Mouse (Mus musculus) forebrain, postnatal 0 days (tissue): Measurements from ENCODE around the gene Mfsd5. TPM values are rescaled to one million over a fixed set of nuclear protein-coding genes. Genes with fewer than 3 reads are reported as not detected.
A peak's percentile ranks its signal among the peaks of the same experiment; 100 is the strongest.

Experiments
- ATAC-seq: fragments of 200-750 bp; cut with Nextera tagmentation; 2 replicates; pipeline ENCODE4 v1.8.0; 2017; ENCODE audit warnings: mild to moderate bottlenecking, moderate library complexity
- DNase-seq: peaks from one replicate; pipeline ENCODE4 v3.0.0-alpha.2; 2015
- H3K27ac ChIP-seq: fragments of 300-500 bp; sonication (generic); 2 replicates; pipeline ENCODE4 v1.5.1; 2014; ENCODE audit warnings: low read depth, mild to moderate bottlenecking, antibody characterized with exemption, low read length, moderate library complexity, mixed read lengths
- H3K27me3 ChIP-seq: fragments of 300-500 bp; sonication (generic); 2 replicates; pipeline ENCODE4 v1.6.1; 2014; ENCODE audit warnings: mild to moderate bottlenecking, low read length, mixed read lengths; ENCODE audit not compliant: insufficient read depth
- H3K36me3 ChIP-seq: fragments of 300-500 bp; sonication (generic); 2 replicates; pipeline ENCODE4 v1.6.1; 2014; ENCODE audit warnings: mild to moderate bottlenecking, moderate library complexity; ENCODE audit not compliant: insufficient read depth
- H3K4me1 ChIP-seq: fragments of 300-500 bp; sonication (generic); 2 replicates; pipeline ENCODE4 v1.6.1; 2014; ENCODE audit warnings: antibody characterized with exemption; ENCODE audit not compliant: insufficient read depth
- H3K4me2 ChIP-seq: fragments of 300-500 bp; sonication (generic); 2 replicates; pipeline ENCODE4 v1.6.1; 2014; ENCODE audit warnings: low read depth, mild to moderate bottlenecking, moderate library complexity
- H3K4me3 ChIP-seq: fragments of 300-500 bp; sonication (generic); 2 replicates; pipeline ENCODE4 v1.5.1; 2014; ENCODE audit warnings: low read depth, low read length, mixed read lengths
- H3K9ac ChIP-seq: fragments of 300-500 bp; sonication (generic); 2 replicates; pipeline ENCODE4 v1.6.1; 2014; ENCODE audit warnings: mild to moderate bottlenecking
- H3K9me3 ChIP-seq: fragments of 300-500 bp; sonication (generic); 2 replicates; pipeline ENCODE4 v1.6.1; 2016; ENCODE audit warnings: low read length
- CTCF ChIP-seq: sonication (generic); IDR thresholded peaks from 2 replicates; pipeline ENCODE4 v1.5.1; 2016; ENCODE audit warnings: antibody characterized with exemption, control low read depth, low read depth
- WGBS: fragments of 180-500 bp; shearing (Covaris S2); extraction: QIAGEN DNeasy Blood & Tissue Kit; methylation state at CpG from one replicate; pipeline ENCODE4 v1.1.7; 2014; 5-methylcytosine and 5-hydroxymethylcytosine counted together
- polyA plus RNA-seq: library from polyadenylated mRNA; unstranded; fragments of >200 nt; fragmentation: Nextera tagmentation; extraction: Ambion mirVana; gene quantifications from 2 replicates; pipeline ENCODE4 v1.2.1, GENCODE M21; 2015
- total RNA-seq: library from RNA; depleted of rRNA; stranded (reverse); fragments of >200 nt; gene quantifications from 2 replicates; pipeline ENCODE4 v1.2.3, GENCODE M21; 2014

Mfsd5 gene
- total and polyA plus RNA-seq, 2 experiments from 2014 or later, result 39.3 to 63.7 TPM

GRCm38 (mm10) chr15:102308717-102309116 lies 29.5 kb downstream of the Mfsd5 start:
- Histone ChIP-seq H3K4me3 (no peak overlapping the region), H3K36me3 (no peaks in the 10 kb centered on the region), H3K27me3 (no peaks in the 10 kb centered on the region), H3K9me3 (no peaks in the 10 kb centered on the region), H3K4me2 (no peak overlapping the region), H3K4me1 (no peaks in the 10 kb centered on the region), H3K9ac (no peak overlapping the region), H3K27ac (no peak overlapping the region)
- ATAC-seq (no peak), DNase-seq (no peak)
- no peak for TF ChIP-seq CTCF
- 87% methylated on average over 9 of the region's 9 CpGs for WGBS

DNA sequence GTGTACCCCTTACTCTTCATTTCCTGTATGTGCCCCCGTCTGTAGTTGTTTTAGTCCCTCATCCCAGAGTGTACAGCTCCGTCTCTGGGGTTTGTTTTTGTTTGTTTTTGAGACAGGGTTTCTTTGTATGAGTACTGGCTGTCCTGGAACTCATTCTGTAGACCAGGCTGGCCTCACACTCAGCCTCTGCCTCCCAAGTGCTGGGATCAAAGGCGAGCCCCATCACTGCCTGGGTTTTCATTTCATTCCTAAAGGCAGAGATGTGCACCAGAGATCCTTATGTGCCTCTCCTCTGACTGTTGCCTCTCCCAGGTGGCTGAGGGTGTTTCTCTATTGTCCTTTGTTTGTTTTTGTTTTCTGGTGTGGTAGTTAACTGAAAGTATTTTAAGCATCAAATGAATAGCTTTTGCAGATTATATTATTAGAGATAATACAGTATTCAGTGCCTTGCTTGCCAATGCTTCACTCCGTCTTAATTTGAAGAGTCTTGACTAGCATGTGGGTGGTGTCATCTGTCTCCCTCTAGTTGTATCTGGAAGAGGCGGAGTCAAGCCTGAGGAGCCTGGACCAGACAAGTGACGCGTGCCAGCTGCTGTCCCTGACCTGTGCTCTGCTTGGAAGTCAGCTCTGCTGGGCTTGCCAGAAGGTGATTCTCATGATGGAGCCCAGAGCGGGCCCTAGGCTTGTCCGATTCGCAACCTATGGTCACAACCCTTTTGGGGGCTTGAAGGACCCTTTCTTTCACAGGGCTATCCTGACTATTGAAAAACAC lies 31.0 kb downstream of the Mfsd5 start:
- H3K4me2 ChIP-seq, result no peak overlapping the region
- WGBS, result 86% methylated on average over 10 of the region's 10 CpGs
- TF ChIP-seq CTCF, result no peak
- H3K4me1 ChIP-seq, result no peaks in the 10 kb centered on the region
- no peaks in the 10 kb centered on the region for H3K27me3 ChIP-seq
- H3K4me3 ChIP-seq, result no peak overlapping the region
- no peaks in the 10 kb centered on the region for H3K36me3 ChIP-seq
- no peaks in the 10 kb centered on the region for H3K9me3 ChIP-seq
- H3K27ac ChIP-seq, result no peak overlapping the region
- no peak overlapping the region for H3K9ac ChIP-seq
- ATAC-seq (no peak), DNase-seq (no peak)

- Histone ChIP-seq H3K9ac (no peak overlapping the region), H3K9me3 (no peaks in the 10 kb centered on the region), H3K27ac (no peak overlapping the region), H3K36me3 (no peaks in the 10 kb centered on the region), H3K4me1 (no peaks in the 10 kb centered on the region), H3K4me2 (no peak overlapping the region), H3K27me3 (no peaks in the 10 kb centered on the region), H3K4me3 (no peak overlapping the region)
- no peak for DNase-seq
- ATAC-seq, result no peak
- no peak for TF ChIP-seq CTCF
These were observed 32.2 kb downstream of the Mfsd5 start for GRCm38 (mm10) chr15:102311489-102311888.

GRCm38 (mm10) chr15:102315292-102315691 lies 36.0 kb downstream of the Mfsd5 start:
- no peak overlapping the region for H3K4me3 ChIP-seq
- H3K4me1 ChIP-seq, result no peaks in the 10 kb centered on the region
- no peak for TF ChIP-seq CTCF
- H3K27ac ChIP-seq, result no peak overlapping the region
- no peak overlapping the region for H3K4me2 ChIP-seq
- H3K9ac ChIP-seq, result no peak overlapping the region
- no peaks in the 10 kb centered on the region for H3K27me3 ChIP-seq
- no peaks in the 10 kb centered on the region for H3K36me3 ChIP-seq
- ATAC-seq (no peak), DNase-seq (no peak)
- H3K9me3 ChIP-seq, result no peaks in the 10 kb centered on the region
- WGBS, result 94% methylated on average over 8 of the region's 8 CpGs

GRCm38 (mm10) chr15:102316263-102316662 lies 37.0 kb downstream of the Mfsd5 start:
- no peaks in the 10 kb centered on the region for H3K9me3 ChIP-seq
- H3K9ac ChIP-seq, result no peak overlapping the region
- H3K27ac ChIP-seq, result no peak overlapping the region
- no peaks in the 10 kb centered on the region for H3K36me3 ChIP-seq
- 88% methylated on average over 6 of the region's 6 CpGs for WGBS
- no peak overlapping the region for H3K4me2 ChIP-seq
- ATAC-seq (no peak), DNase-seq (peak; percentile 45)
- no peaks in the 10 kb centered on the region for H3K4me1 ChIP-seq
- no peak overlapping the region for H3K4me3 ChIP-seq
- H3K27me3 ChIP-seq, result no peaks in the 10 kb centered on the region
- TF ChIP-seq CTCF, result peak; percentile 69

DNA sequence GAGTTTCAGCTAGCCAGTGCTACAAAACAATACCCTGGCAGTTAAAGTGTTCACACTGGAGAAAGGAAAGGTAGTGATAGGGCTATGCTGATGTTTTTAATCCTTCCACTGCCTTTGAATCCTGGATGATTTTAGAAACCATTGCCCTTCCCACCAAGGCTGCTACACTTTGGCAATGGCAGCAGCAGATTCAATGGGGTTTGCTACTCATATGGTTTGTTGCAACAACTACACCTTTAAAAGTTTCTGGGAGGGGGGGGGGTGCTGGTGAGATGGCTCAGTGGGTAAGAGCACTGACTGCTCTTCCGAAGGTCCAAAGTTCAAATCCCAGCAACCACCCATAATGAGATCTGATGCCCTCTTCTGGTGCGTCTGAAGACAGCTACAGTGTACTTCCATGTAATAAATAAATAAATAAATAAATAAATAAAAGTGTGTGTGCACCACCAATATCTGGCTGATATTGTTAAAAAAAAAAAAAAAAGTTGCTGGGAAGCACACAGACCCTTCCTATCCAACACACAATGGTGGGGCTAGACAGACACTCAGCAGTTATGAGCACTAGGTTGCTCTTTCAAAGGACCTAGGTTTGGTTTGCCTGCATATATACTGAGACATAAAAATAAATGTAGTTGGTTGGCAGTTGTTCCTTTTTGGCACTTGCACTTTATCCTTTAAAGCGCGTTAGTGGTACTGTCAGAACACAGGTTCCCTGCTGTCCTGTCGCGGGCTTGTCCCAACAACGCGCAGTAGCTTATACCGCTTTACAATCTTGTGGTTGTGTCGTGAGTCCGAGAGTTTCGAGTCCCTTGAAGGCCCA lies 45.6 kb downstream of the Mfsd5 start:
- Histone ChIP-seq H3K9me3 (no peaks in the 10 kb centered on the region), H3K9ac (no peak overlapping the region), H3K4me3 (no peak overlapping the region), H3K4me2 (peak overlapping the region; percentile 70; the same call in 1 of the 2 replicates), H3K4me1 (peaks cover 7% of the 10 kb centered on the region), H3K36me3 (peaks cover 11% of the 10 kb centered on the region; the same call in 1 of the 2 replicates), H3K27me3 (no peaks in the 10 kb centered on the region), H3K27ac (no peak overlapping the region)
- 71% methylated on average over 12 of the region's 12 CpGs for WGBS
- ATAC-seq (no peak), DNase-seq (no peak)
- no peak for TF ChIP-seq CTCF
